Mouse (Mus musculus) C2C12 (cell line): ENCODE data around the gene Abca4.

Experiments used
- CTCF ChIP-seq: IDR thresholded peaks from one replicate; pipeline ENCODE4 v1.5.1; 2011; ENCODE audit not compliant: control insufficient read depth, insufficient read depth, insufficient read length
- MYOG ChIP-seq: IDR thresholded peaks from one replicate; pipeline ENCODE4 v1.6.1; 2011; ENCODE audit not compliant: control insufficient read depth, insufficient read length; ENCODE audit errors: extremely low read depth
- USF1 ChIP-seq: IDR thresholded peaks from one replicate; pipeline ENCODE4 v1.6.1; 2011; ENCODE audit warnings: low read depth, mild to moderate bottlenecking, control low read depth, moderate library complexity

- TF ChIP-seq CTCF = no peak
- TF ChIP-seq USF1 = no peak
- no peak for TF ChIP-seq MYOG
Observed at GRCm38 (mm10) chr3:122071769-122072168, 27.5 kb downstream of the Abca4 start.
